Mouse (Mus musculus) forebrain, embryonic 15.5 days (tissue): ENCODE data around the gene Calb2. TPM values are rescaled to one million over a fixed set of nuclear protein-coding genes. Genes with fewer than 3 reads are reported as not detected.

ENCODE experiments used
- ATAC-seq: fragments of 200-750 bp; cut with Nextera tagmentation; replicated peaks from 2 replicates; pipeline ENCODE4 v1.8.0; 2017; ENCODE audit warnings: mild to moderate bottlenecking, moderate TSS enrichment, moderate library complexity
- H3K27ac ChIP-seq: fragments of 300-500 bp; sonication (generic); replicated peaks from 2 replicates; pipeline ENCODE4 v1.5.1; 2015; ENCODE audit warnings: mild to moderate bottlenecking, inconsistent platforms
- H3K27me3 ChIP-seq: fragments of 300-500 bp; sonication (generic); 2 replicates; pipeline ENCODE4 v1.6.1; 2015; ENCODE audit warnings: inconsistent platforms
- H3K36me3 ChIP-seq: fragments of 300-500 bp; sonication (generic); 2 replicates; pipeline ENCODE4 v1.6.1; 2015; ENCODE audit warnings: mild to moderate bottlenecking, inconsistent platforms
- H3K4me1 ChIP-seq: fragments of 300-500 bp; sonication (generic); 2 replicates; pipeline ENCODE4 v1.6.1; 2015; ENCODE audit warnings: inconsistent platforms
- H3K4me2 ChIP-seq: fragments of 300-500 bp; sonication (generic); replicated peaks from 2 replicates; pipeline ENCODE4 v1.6.1; 2015; ENCODE audit warnings: mild to moderate bottlenecking, inconsistent platforms
- H3K4me3 ChIP-seq: fragments of 300-500 bp; sonication (generic); 2 replicates; pipeline ENCODE4 v1.5.1; 2015; ENCODE audit warnings: mild to moderate bottlenecking, inconsistent platforms
- H3K9ac ChIP-seq: fragments of 300-500 bp; sonication (generic); replicated peaks from 2 replicates; pipeline ENCODE4 v1.6.1; 2015; ENCODE audit warnings: mild to moderate bottlenecking, inconsistent platforms
- H3K9me3 ChIP-seq: fragments of 300-500 bp; sonication (generic); 2 replicates; pipeline ENCODE4 v1.6.1; 2016; ENCODE audit warnings: inconsistent platforms
- WGBS: fragments of 180-500 bp; shearing (Covaris S2); methylation state at CpG from one replicate; pipeline ENCODE4 v1.1.7; 2015; ENCODE audit warnings: mixed read lengths; 5-methylcytosine and 5-hydroxymethylcytosine counted together
- polyA plus RNA-seq: library from polyadenylated mRNA; unstranded; fragments of >200 nt; fragmentation: Nextera tagmentation; extraction: Ambion mirVana; gene quantifications from 2 replicates; pipeline ENCODE4 v1.2.1, GENCODE M21; 2015

The Calb2 gene
- polyA plus RNA-seq = 79.6 and 85.9 TPM in 2 replicates

DNA sequence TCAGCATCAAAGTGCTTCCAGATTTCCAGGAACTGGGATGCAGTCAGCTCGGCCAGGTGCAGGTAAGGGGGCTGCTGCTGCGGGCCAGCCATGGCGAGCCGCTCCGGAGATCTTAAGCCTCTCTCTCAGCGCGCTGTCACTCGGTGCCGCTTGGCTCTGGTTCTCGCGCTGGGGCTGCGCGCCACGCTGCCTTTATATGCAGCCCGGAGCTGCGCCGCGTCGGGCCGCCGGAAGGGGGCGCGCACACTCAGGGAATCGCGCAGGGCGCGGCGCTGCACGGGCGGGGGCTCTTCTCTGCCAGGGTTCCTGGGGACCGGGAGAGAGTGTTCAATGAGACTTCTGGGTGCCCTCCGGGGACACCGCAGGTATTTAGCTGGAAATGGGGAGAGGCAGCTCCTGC lies at the start of gene Calb2:
Gene Calb2 (minus strand): TSS at position 165 of the 400 bp plus-strand sequence.
- Histone ChIP-seq H3K4me1 (peaks cover 11% of the 10 kb centered on the region), H3K27ac (no peak within 1 kb of the TSS), H3K9me3 (no peaks in the 10 kb centered on the region), H3K4me2 (peak within 1 kb of the TSS; percentile 43), H3K36me3 (no peaks in the 10 kb centered on the region), H3K4me3 (peak within 1 kb of the TSS; percentile 28), H3K9ac (peak within 1 kb of the TSS; percentile 25; the same call in 1 of the 2 replicates), H3K27me3 (peaks cover 13% of the 10 kb centered on the region)
- under 1% methylated on average over 33 of the region's 33 CpGs for WGBS
- peak; percentile 96 for ATAC-seq

DNA sequence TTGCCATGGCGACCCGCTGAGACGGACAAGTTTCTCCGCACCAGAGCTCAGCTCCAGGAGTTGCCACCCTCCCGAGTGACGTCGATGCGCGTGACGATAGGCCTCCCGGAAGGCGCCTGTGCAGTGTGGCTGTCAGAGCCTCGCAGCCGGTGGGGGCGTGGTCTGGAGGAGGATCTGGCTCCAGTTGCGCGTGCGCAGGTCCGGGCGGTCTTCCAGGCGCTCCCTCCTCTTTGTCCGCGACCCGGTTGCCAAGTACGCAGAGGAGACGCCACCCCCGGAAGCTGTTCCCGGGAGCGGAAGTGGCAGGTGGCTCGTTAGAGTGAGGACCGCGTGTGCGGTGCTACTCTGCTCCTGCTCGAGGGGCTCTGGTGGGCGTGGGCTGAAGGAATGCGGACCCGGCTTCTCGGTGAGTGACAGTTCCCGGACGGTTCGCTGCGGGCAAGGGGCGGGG lies 49.7 kb upstream of the Calb2 start:
- Histone ChIP-seq H3K27me3 (no peaks in the 10 kb centered on the region), H3K4me2 (peak overlapping the region; percentile 50), H3K36me3 (peaks cover 18% of the 10 kb centered on the region), H3K4me1 (peaks cover 25% of the 10 kb centered on the region), H3K9me3 (no peaks in the 10 kb centered on the region), H3K27ac (peak overlapping the region; percentile 64), H3K4me3 (peak overlapping the region; percentile 56), H3K9ac (peak overlapping the region; percentile 28)
- WGBS = under 1% methylated on average over 41 of the region's 43 CpGs
- peak; percentile 100 for ATAC-seq

DNA sequence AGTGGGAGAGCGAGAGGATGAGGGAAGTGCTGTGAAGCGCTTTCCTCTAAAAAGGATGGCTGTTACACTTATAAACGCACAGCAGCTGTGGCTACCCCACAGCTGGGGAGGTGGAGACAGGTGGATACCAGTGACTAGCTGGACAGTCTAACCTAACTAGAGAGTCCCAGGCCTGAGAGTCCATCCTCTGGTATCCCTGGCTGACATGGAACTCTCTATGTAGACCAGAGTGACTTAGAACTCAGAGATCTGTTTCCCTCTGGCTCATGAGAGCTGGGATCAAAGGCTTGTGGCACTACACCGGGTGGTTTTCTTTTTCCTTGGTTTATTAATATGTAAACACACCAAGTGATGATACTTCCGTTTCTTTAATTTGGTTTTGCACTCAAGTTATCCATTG lies 49.2 kb upstream of the Calb2 start:
- H3K27ac ChIP-seq = peak overlapping the region; percentile 64
- no peaks in the 10 kb centered on the region for H3K27me3 ChIP-seq
- peak overlapping the region; percentile 56 for H3K4me3 ChIP-seq
- H3K36me3 ChIP-seq = peaks cover 13% of the 10 kb centered on the region
- H3K9ac ChIP-seq = peak overlapping the region; percentile 24; the same call in 1 of the 2 replicates
- 30% methylated on average over 5 of the region's 5 CpGs for WGBS
- peak overlapping the region; percentile 50 for H3K4me2 ChIP-seq
- peaks cover 25% of the 10 kb centered on the region for H3K4me1 ChIP-seq
- H3K9me3 ChIP-seq = no peaks in the 10 kb centered on the region
- peak; percentile 53 for ATAC-seq

DNA sequence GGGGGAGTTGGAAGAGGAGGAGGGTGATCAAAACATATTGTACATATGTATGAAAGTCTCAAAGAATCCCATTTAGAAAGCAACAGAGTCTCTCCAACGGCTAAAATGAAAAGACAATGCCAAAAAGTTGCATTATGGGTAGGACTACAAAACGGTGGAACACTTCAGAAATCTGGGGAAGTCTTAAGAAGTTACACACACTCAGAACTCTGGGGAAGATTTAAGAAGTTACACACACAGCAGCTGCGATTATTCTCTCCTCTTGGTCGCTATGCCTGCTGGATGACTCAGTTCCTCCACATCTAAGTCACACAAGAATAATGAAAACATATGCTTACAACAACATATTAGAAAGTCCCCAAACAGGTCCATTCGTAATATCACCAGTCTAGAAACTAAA lies 48.2 kb upstream of the Calb2 start:
- no peak overlapping the region for H3K9ac ChIP-seq
- H3K36me3 ChIP-seq = peaks cover 4% of the 10 kb centered on the region
- no peaks in the 10 kb centered on the region for H3K9me3 ChIP-seq
- H3K4me3 ChIP-seq = no peak overlapping the region
- H3K27ac ChIP-seq = no peak overlapping the region
- ATAC-seq = no peak
- peaks cover 25% of the 10 kb centered on the region for H3K4me1 ChIP-seq
- WGBS = 82% methylated on average over 5 of the region's 5 CpGs
- no peak overlapping the region for H3K4me2 ChIP-seq
- H3K27me3 ChIP-seq = no peaks in the 10 kb centered on the region

DNA sequence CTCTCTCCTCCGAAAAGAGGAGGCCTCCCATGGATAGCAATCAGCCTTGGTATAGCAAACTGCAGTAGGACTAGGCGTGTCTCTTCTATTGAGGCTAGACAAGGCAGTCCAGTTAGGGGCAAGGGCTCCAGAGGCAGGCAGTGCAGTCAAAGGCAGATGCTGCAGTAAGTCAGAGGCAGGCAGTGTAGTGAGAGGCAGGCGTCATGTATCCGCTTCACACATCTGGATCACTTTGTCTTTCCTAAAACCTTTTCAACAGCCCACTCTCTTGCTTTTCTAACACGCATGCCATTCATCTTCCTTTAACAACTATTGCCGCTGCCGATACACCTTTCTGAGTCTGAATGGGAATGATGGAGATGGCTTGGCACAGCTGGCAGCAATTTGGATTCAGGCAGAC lies 47.4 kb upstream of the Calb2 start, which contains the start of gene Cmtr2:
Gene Cmtr2 (plus strand): TSS at position 301 of the 400 bp plus-strand sequence.
- Histone ChIP-seq H3K4me1 (peaks cover 25% of the 10 kb centered on the region), H3K4me3 (no peak within 1 kb of the TSS), H3K4me2 (no peak within 1 kb of the TSS), H3K9me3 (no peaks in the 10 kb centered on the region), H3K27ac (no peak within 1 kb of the TSS), H3K36me3 (no peaks in the 10 kb centered on the region), H3K9ac (no peak within 1 kb of the TSS), H3K27me3 (no peaks in the 10 kb centered on the region)
- no peak for ATAC-seq
- WGBS = 81% methylated on average over 7 of the region's 7 CpGs

DNA sequence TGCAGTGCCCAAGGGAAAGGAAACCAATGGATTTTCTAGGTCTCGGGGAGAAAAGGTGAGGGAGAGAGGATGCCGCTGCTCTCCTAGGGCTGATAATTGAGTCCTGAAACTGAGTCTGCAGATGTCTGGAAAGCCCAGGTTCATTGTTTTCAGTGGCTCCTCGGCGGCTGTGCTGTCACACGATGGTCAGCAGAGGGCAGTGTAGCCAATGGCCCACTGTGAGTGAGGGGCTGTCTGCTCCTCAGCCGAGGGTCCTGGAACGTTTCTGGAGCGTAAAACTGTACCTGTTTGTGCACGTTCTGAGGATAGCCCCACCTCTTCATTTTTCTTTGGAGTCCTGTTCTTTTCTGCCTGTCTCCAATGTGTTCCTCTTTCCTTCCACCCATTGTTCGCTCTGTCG lies 33.8 kb upstream of the Calb2 start:
- no peak overlapping the region for H3K4me2 ChIP-seq
- no peak overlapping the region for H3K27ac ChIP-seq
- no peaks in the 10 kb centered on the region for H3K9me3 ChIP-seq
- WGBS = 25% methylated on average over 11 of the region's 11 CpGs
- no peak for ATAC-seq
- no peaks in the 10 kb centered on the region for H3K36me3 ChIP-seq
- no peak overlapping the region for H3K4me3 ChIP-seq
- H3K27me3 ChIP-seq = no peaks in the 10 kb centered on the region
- no peak overlapping the region for H3K9ac ChIP-seq
- H3K4me1 ChIP-seq = no peaks in the 10 kb centered on the region

DNA sequence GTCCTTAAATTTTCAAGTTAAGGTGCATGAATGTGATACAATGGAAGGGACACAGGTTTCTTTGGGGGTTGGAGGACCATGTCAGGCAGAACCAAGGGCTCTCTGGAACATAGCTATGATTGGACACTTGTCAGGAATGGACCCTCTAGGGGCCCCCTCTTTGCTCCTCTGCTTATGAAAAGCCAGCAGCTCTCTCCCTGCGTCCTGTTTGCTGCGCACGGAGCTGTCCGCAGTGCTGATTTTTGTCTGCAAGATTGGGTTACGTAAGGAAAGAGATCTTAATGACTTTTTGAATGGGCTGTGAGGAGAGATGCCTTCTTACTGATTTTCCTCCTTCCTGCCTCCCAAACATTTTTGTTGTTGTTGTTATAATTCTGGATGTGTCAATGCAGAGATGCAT lies 28.7 kb upstream of the Calb2 start:
- H3K4me1 ChIP-seq = no peaks in the 10 kb centered on the region
- H3K27me3 ChIP-seq = no peaks in the 10 kb centered on the region
- H3K4me2 ChIP-seq = no peak overlapping the region
- H3K9ac ChIP-seq = no peak overlapping the region
- no peaks in the 10 kb centered on the region for H3K9me3 ChIP-seq
- H3K4me3 ChIP-seq = no peak overlapping the region
- WGBS = 0% methylated on average over 5 of the region's 5 CpGs
- ATAC-seq = no peak
- H3K36me3 ChIP-seq = no peaks in the 10 kb centered on the region
- no peak overlapping the region for H3K27ac ChIP-seq

DNA sequence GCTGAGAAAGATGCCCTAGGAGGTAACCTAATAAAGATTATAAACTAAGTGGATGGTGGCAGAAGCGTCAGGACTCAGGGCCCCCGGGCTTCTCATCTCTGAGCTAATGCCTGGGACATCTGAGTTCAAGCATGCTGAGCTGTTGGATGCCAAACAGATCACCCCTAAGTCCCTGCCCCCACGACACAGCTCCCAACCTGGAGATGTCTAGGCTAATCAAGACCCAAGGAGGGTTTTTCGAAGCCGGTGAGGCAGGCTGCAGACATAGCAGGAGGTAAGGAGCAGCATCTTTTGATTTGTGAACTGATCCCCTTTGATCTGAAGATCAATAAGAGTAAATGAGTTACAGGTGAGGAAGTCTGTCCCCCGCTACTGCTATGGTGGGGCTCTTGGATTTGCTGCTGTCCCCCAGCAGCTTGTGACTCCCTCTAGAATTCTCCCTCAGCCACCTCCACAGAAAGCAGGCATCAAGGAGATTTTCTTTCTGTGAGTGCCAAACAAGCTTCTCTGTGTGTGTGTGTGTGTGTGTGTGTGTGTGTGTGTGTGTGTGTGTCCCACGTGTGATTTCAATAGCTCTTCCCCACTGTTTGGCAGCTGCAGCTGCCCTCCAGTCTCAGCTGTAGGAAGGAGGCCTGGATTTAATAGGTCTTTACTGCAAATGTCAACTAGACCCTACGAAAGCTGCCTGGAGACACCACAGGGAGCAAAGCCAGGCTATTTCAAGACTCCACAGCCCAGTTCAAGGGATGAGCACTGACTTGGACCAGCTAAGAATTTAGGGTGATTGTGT lies 21.1 kb upstream of the Calb2 start:
- 0 out of 2 replicates have a peak, but pooled peaks have one; percentile 38 for ATAC-seq
- Histone ChIP-seq H3K9me3 (no peaks in the 10 kb centered on the region), H3K27ac (peak overlapping the region; percentile 54), H3K36me3 (no peaks in the 10 kb centered on the region), H3K4me1 (peaks cover 12% of the 10 kb centered on the region), H3K9ac (no peak overlapping the region), H3K27me3 (no peaks in the 10 kb centered on the region), H3K4me2 (no peak overlapping the region), H3K4me3 (no peak overlapping the region)
- 20% methylated on average over 8 of the region's 8 CpGs for WGBS

DNA sequence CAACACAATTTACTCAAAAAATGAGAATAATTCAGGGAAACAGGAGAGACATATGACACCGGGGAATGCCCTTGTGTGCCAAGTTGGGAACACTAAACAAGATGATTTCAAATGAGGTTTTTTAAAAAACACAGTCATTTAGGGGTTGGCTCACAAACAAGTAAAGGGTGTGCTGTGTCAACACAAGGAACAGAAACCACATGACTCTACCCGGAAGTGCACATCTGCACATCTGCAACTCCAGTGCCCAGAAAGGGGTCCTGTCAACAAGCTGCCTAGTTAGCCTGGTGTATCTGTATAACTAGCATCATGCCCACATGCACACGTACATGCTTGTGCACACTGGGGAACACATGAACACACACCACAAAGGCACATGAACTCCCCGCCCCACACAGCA lies 17.5 kb upstream of the Calb2 start:
- Histone ChIP-seq H3K4me1 (peaks cover 22% of the 10 kb centered on the region), H3K9ac (no peak overlapping the region), H3K36me3 (no peaks in the 10 kb centered on the region), H3K9me3 (no peaks in the 10 kb centered on the region), H3K27me3 (no peaks in the 10 kb centered on the region), H3K4me3 (no peak overlapping the region), H3K27ac (no peak overlapping the region), H3K4me2 (no peak overlapping the region)
- 84% methylated on average over 4 of the region's 4 CpGs for WGBS
- no peak for ATAC-seq

DNA sequence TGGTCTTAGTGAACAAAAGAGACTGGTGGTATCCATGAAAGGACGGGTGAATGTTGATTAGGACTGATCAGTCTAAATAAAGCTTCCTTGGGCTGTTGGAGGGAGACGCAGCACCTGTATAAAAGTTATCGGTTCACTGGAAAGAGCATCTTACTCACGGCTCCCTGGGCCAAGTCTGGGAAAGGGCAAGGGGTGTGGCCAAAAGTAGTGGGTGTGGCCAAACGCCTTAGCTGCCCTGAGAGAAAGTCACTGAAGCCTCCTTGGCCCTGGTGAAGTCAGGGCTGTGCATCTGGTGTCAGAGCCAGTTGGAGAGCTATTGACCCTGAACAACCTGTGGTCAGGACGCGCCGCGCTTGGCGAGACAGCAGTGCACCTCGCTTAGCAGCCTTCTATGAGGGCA lies 15.7 kb upstream of the Calb2 start:
- Histone ChIP-seq H3K36me3 (no peaks in the 10 kb centered on the region), H3K4me2 (no peak overlapping the region), H3K9me3 (no peaks in the 10 kb centered on the region), H3K27ac (no peak overlapping the region), H3K4me3 (no peak overlapping the region), H3K27me3 (no peaks in the 10 kb centered on the region), H3K4me1 (peaks cover 10% of the 10 kb centered on the region), H3K9ac (no peak overlapping the region)
- no peak for ATAC-seq
- 24% methylated on average over 11 of the region's 11 CpGs for WGBS

DNA sequence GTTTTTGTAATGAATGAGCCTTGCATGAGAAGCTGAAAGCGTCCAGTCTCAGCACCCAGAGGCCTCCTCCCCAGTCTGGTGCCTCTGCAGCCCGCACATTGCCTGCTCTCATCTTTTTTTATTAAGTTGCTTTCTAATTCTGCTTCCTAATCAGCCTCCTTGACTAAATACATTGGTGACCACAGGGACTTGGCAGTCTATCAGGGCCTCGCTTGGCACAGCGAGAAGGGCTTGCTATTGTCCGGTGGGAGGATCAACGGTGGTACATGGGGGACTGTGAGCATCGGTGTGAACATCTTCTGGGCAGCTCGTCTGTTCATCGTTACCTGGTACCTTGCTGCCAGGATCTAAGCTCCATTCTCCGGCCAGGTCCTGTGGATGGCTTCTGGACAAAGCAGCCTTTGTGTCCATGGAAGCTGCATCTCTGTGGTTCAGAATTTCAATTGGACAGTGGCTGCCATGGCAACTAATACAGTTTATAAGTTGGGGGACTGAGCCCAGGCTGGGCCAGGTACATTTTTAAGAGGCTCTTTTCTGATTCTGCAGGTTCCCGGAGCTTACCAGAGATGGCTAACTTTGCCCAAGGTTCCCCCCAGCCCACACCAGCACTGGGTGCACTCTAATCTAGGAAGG lies 14.8 kb upstream of the Calb2 start:
- no peak overlapping the region for H3K4me2 ChIP-seq
- H3K9me3 ChIP-seq = no peaks in the 10 kb centered on the region
- peaks cover 11% of the 10 kb centered on the region for H3K4me1 ChIP-seq
- no peak overlapping the region for H3K4me3 ChIP-seq
- ATAC-seq = peak; percentile 26
- 30% methylated on average over 11 of the region's 11 CpGs for WGBS
- H3K9ac ChIP-seq = no peak overlapping the region
- no peaks in the 10 kb centered on the region for H3K27me3 ChIP-seq
- H3K27ac ChIP-seq = no peak overlapping the region; the same call in 1 of the 2 replicates
- H3K36me3 ChIP-seq = no peaks in the 10 kb centered on the region
